Mouse (Mus musculus): ENCODE data around the gene Naga. TPM values are rescaled to one million over a fixed set of nuclear protein-coding genes. Genes with fewer than 3 reads are reported as not detected.
A peak's percentile ranks its signal among the peaks of the same experiment; 100 is the strongest.

The Naga gene
- polyA plus RNA-seq, 1 experiment from 2014 or later: 42.2 TPM

DNA sequence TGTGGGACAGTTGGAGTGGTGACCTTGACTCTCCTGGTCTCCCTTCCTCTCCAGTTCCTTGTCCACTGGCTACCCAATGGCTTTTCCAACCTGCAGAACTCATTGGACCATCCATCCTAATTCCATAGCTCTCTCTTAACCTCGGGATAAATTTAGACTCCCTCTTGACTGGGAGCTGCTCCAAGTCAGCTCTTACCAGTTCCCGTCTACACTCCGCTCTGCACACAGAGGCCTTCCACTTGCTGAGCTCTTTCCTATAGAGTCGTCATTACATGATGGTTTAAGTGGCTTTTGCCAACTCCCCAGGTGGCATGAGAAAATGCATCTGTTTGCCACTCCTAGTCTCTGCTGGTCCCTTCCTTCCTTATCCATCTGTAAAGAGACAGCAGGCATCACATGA, 58.1 kb downstream of the Naga start:
- no peak for ATAC-seq (ENCODE audit: extremely low read depth, insufficient number of reproducible peaks, low FRiP score, low TSS enrichment)
- no peak overlapping the region for H3K9ac ChIP-seq
- H3K27ac ChIP-seq (replicated peaks): peak overlapping the region; percentile 80
- H3K4me3 ChIP-seq: no peak overlapping the region
- H3K4me1 ChIP-seq: peaks cover 13% of the 10 kb centered on the region
- H3K9me3 ChIP-seq: no peaks in the 10 kb centered on the region
- H3K36me3 ChIP-seq: no peaks in the 10 kb centered on the region
- no peak overlapping the region for H3K4me2 ChIP-seq
- peaks cover 32% of the 10 kb centered on the region for H3K27me3 ChIP-seq (replicated peaks)
- WGBS: 32% methylated on average over 4 of the region's 4 CpGs

Other genes with a start within 250 kb of the Naga start
- gene Ccdc134, start 211.0 kb downstream of the Naga start, polyA plus RNA-seq (2015; fragmentation: Nextera tagmentation; extraction: Ambion mirVana): 9.0 and 9.6 TPM in 2 replicates
- 89.4 and 92.6 TPM in 2 replicates for gene Srebf2, start 191.7 kb downstream of the Naga start, polyA plus RNA-seq (2015; fragmentation: Nextera tagmentation; extraction: Ambion mirVana)
- 0.17 and 0.21 TPM in 2 replicates for gene Shisa8, start 126.1 kb downstream of the Naga start, polyA plus RNA-seq (2015; fragmentation: Nextera tagmentation; extraction: Ambion mirVana)
- 0.15 TPM in 1 of 2 replicates, not detected in the other for gene Tnfrsf13c, start 114.6 kb downstream of the Naga start, polyA plus RNA-seq (2015; fragmentation: Nextera tagmentation; extraction: Ambion mirVana)
- gene Cenpm, start 94.2 kb downstream of the Naga start, polyA plus RNA-seq (2015; fragmentation: Nextera tagmentation; extraction: Ambion mirVana): 61.5 and 71.1 TPM in 2 replicates
- gene 1500009C09Rik, start 86.5 kb downstream of the Naga start, polyA plus RNA-seq (2015; fragmentation: Nextera tagmentation; extraction: Ambion mirVana): 0.09 TPM in 1 of 2 replicates, not detected in the other
- 4.5 and 6.0 TPM in 2 replicates for gene Sept3, start 64.0 kb downstream of the Naga start, polyA plus RNA-seq (2015; fragmentation: Nextera tagmentation; extraction: Ambion mirVana)
- gene Wbp2nl, start 40.0 kb downstream of the Naga start, polyA plus RNA-seq (2015; fragmentation: Nextera tagmentation; extraction: Ambion mirVana): 0.37 and 0.49 TPM in 2 replicates
- gene Pheta2, start within 50 bp of the Naga start, polyA plus RNA-seq (2015; fragmentation: Nextera tagmentation; extraction: Ambion mirVana): 9.2 TPM in 2 replicates
- 334 and 366 TPM in 2 replicates for gene Smdt1, start within 50 bp of the Naga start, polyA plus RNA-seq (2015; fragmentation: Nextera tagmentation; extraction: Ambion mirVana)
- gene Ndufa6, start 15.4 kb upstream of the Naga start, polyA plus RNA-seq (2015; fragmentation: Nextera tagmentation; extraction: Ambion mirVana): 473 and 541 TPM in 2 replicates
- 9.0 and 12.4 TPM in 2 replicates for gene Cyp2d22, start 41.3 kb upstream of the Naga start, polyA plus RNA-seq (2015; fragmentation: Nextera tagmentation; extraction: Ambion mirVana)
- gene Cyp2d11, start 55.1 kb upstream of the Naga start, polyA plus RNA-seq (2015; fragmentation: Nextera tagmentation; extraction: Ambion mirVana): not detected in 2 replicates
- 0.48 and 1.2 TPM in 2 replicates for gene Cyp2d10, start 68.3 kb upstream of the Naga start, polyA plus RNA-seq (2015; fragmentation: Nextera tagmentation; extraction: Ambion mirVana)
- gene Cyp2d9, start 94.5 kb upstream of the Naga start, polyA plus RNA-seq (2015; fragmentation: Nextera tagmentation; extraction: Ambion mirVana): not detected in 2 replicates
- gene Cyp2d12, start 216.1 kb upstream of the Naga start, polyA plus RNA-seq (2015; fragmentation: Nextera tagmentation; extraction: Ambion mirVana): not detected in 2 replicates

Data from heart, embryonic 13.5 days (tissue).